Mouse (Mus musculus) adrenal gland, adult 18-20 months (tissue): ENCODE measurements around the gene Arhgap21. TPM values are rescaled to one million over a fixed set of nuclear protein-coding genes. Genes with fewer than 3 reads are reported as not detected.
"Not testable (repeated sequence)": the region's sequence is repeated elsewhere in the genome, so short reads cannot be mapped to it uniquely, and the experiment has no call there.

Source experiments
- DNase-seq, 2 experiments: peaks; one replicate each; pipeline ENCODE4 v3.0.0; 2021 to 2022; ENCODE audit warnings: low spot score in 2 of 2
- total RNA-seq, 2 experiments: library from RNA; stranded (reverse); gene quantifications; 1 replicate in 1 of 2; 2 replicates in 1 of 2; pipeline ENCODE4 v1.2.3; 2021

Gene Arhgap21
- total RNA-seq, 2 experiments from 2014 or later, result 55.5 to 67.8 TPM

GRCm38 (mm10) chr2:20942434-20943198 lies 26.1 kb downstream of the Arhgap21 start:
- DNase-seq, result no peak

GRCm38 (mm10) chr2:20941105-20941504 lies 27.6 kb downstream of the Arhgap21 start:
- DNase-seq, result no peak

- no peak for DNase-seq
These were observed 29.3 kb downstream of the Arhgap21 start for GRCm38 (mm10) chr2:20939367-20939766.

- DNase-seq, result no peak
These were observed 32.0 kb downstream of the Arhgap21 start for GRCm38 (mm10) chr2:20936609-20937221.

GRCm38 (mm10) chr2:20934406-20934805 lies 34.3 kb downstream of the Arhgap21 start:
- no peak for DNase-seq

GRCm38 (mm10) chr2:20932748-20933313 lies 35.9 kb downstream of the Arhgap21 start:
- DNase-seq, result no peak

- not testable (repeated sequence) for DNase-seq
These were observed 36.9 kb downstream of the Arhgap21 start for GRCm38 (mm10) chr2:20931761-20932160.

- no peak for DNase-seq
These were observed 40.2 kb downstream of the Arhgap21 start for GRCm38 (mm10) chr2:20928454-20928853.

GRCm38 (mm10) chr2:20924938-20925337 lies 43.7 kb downstream of the Arhgap21 start:
- no peak for DNase-seq

- DNase-seq, result no peak
These were observed 46.3 kb downstream of the Arhgap21 start for GRCm38 (mm10) chr2:20922366-20922765.

- no peak for DNase-seq
These were observed 47.1 kb downstream of the Arhgap21 start for GRCm38 (mm10) chr2:20921558-20921957.

GRCm38 (mm10) chr2:20921021-20921420 lies 47.7 kb downstream of the Arhgap21 start:
- no peak for DNase-seq

- DNase-seq, result no peak
These were observed 54.0 kb downstream of the Arhgap21 start for GRCm38 (mm10) chr2:20914531-20915320.

- no peak for DNase-seq
These were observed 55.7 kb downstream of the Arhgap21 start for GRCm38 (mm10) chr2:20913019-20913415.

GRCm38 (mm10) chr2:20912348-20913018 lies 56.2 kb downstream of the Arhgap21 start:
- no peak for DNase-seq

- no peak for DNase-seq
These were observed 58.2 kb downstream of the Arhgap21 start for GRCm38 (mm10) chr2:20910446-20910845.

GRCm38 (mm10) chr2:20909404-20909803 lies 59.3 kb downstream of the Arhgap21 start:
- DNase-seq, result no peak

- no peak for DNase-seq
These were observed 61.4 kb downstream of the Arhgap21 start for GRCm38 (mm10) chr2:20907291-20907690.

- DNase-seq, result no peak
These were observed 63.3 kb downstream of the Arhgap21 start for GRCm38 (mm10) chr2:20905411-20905810.

- DNase-seq, result no peak
These were observed 65.6 kb downstream of the Arhgap21 start for GRCm38 (mm10) chr2:20902981-20903645.
